Mouse (Mus musculus) neural tube, embryonic 15.5 days (tissue): Measurements from ENCODE around the gene Shcbp1l. TPM values are rescaled to one million over a fixed set of nuclear protein-coding genes. Genes with fewer than 3 reads are reported as not detected.

Experiments
- ATAC-seq: fragments of 200-750 bp; cut with Nextera tagmentation; 2 replicates; pipeline ENCODE4 v1.8.0; 2017; ENCODE audit warnings: mild to moderate bottlenecking, moderate TSS enrichment, moderate library complexity; ENCODE audit not compliant: low FRiP score
- H3K27ac ChIP-seq: fragments of 300-500 bp; sonication (generic); replicated peaks from 2 replicates; pipeline ENCODE4 v1.5.1; 2015; ENCODE audit warnings: mild to moderate bottlenecking, inconsistent platforms
- H3K27me3 ChIP-seq: fragments of 300-500 bp; sonication (generic); replicated peaks from 2 replicates; pipeline ENCODE4 v1.6.1; 2015; ENCODE audit warnings: inconsistent platforms
- H3K36me3 ChIP-seq: fragments of 300-500 bp; sonication (generic); 2 replicates; pipeline ENCODE4 v1.6.1; 2015; ENCODE audit warnings: inconsistent platforms
- H3K4me1 ChIP-seq: fragments of 300-500 bp; sonication (generic); 2 replicates; pipeline ENCODE4 v1.6.1; 2015; ENCODE audit warnings: inconsistent platforms
- H3K4me2 ChIP-seq: fragments of 300-500 bp; sonication (generic); 2 replicates; pipeline ENCODE4 v1.6.1; 2015; ENCODE audit warnings: inconsistent platforms, mild to moderate bottlenecking, moderate library complexity
- H3K4me3 ChIP-seq: fragments of 300-500 bp; sonication (generic); replicated peaks from 2 replicates; pipeline ENCODE4 v1.5.1; 2015; ENCODE audit warnings: mild to moderate bottlenecking, inconsistent platforms
- H3K9ac ChIP-seq: fragments of 300-500 bp; sonication (generic); replicated peaks from 2 replicates; pipeline ENCODE4 v1.6.1; 2015; ENCODE audit warnings: mild to moderate bottlenecking, inconsistent platforms
- H3K9me3 ChIP-seq: fragments of 300-500 bp; sonication (generic); replicated peaks from 2 replicates; pipeline ENCODE4 v1.6.1; 2016; ENCODE audit warnings: inconsistent platforms
- WGBS: fragments of 180-500 bp; shearing (Covaris S2); methylation state at CpG from one replicate; pipeline ENCODE4 v1.1.7; 2015; ENCODE audit warnings: mixed read lengths; 5-methylcytosine and 5-hydroxymethylcytosine counted together
- polyA plus RNA-seq: library from polyadenylated mRNA; unstranded; fragments of >200 nt; fragmentation: Nextera tagmentation; extraction: Ambion mirVana; gene quantifications from 2 replicates; pipeline ENCODE4 v1.2.1, GENCODE M21; 2015

The Shcbp1l gene
- polyA plus RNA-seq, 1 experiment from 2014 or later = 0.75 TPM

GRCm38 (mm10) chr1:153431701-153432100 is 6.7 kb downstream of the Shcbp1l start:
- Histone ChIP-seq H3K9me3 (no peaks in the 10 kb centered on the region), H3K36me3 (no peaks in the 10 kb centered on the region), H3K4me3 (no peak overlapping the region), H3K9ac (no peak overlapping the region), H3K4me2 (no peak overlapping the region), H3K4me1 (no peaks in the 10 kb centered on the region), H3K27ac (no peak overlapping the region), H3K27me3 (no peaks in the 10 kb centered on the region)
- 88% methylated on average over 10 of the region's 10 CpGs for WGBS
- no peak for ATAC-seq

DNA sequence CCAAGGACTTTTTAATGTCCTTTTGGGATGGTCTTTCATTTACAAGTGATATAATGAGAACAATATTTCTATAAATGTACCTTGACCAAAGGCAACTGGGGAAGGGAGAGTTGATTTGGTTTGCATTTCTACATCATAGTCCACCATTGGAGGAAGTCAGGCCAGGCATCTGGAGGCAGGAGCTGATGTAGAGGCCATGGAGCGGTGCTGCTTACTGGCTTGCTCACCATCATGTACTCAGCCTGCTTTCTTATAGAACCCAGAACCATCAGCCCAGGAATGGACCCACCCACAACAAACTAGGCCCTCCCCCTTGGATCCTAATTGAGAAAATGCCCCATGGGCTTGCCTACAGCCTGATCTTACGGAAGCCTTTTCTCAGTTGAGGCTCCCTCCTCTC is 7.4 kb downstream of the Shcbp1l start:
- no peaks in the 10 kb centered on the region for H3K4me1 ChIP-seq
- no peak overlapping the region for H3K4me2 ChIP-seq
- no peaks in the 10 kb centered on the region for H3K36me3 ChIP-seq
- H3K27me3 ChIP-seq = no peaks in the 10 kb centered on the region
- no peaks in the 10 kb centered on the region for H3K9me3 ChIP-seq
- WGBS = 96% methylated on average over 2 of the region's 2 CpGs
- no peak overlapping the region for H3K9ac ChIP-seq
- ATAC-seq = no peak
- H3K27ac ChIP-seq = no peak overlapping the region
- no peak overlapping the region for H3K4me3 ChIP-seq

- ATAC-seq = no peak
- Histone ChIP-seq H3K9ac (no peak overlapping the region), H3K27ac (no peak overlapping the region), H3K27me3 (no peaks in the 10 kb centered on the region), H3K36me3 (no peaks in the 10 kb centered on the region), H3K4me2 (no peak overlapping the region), H3K9me3 (no peaks in the 10 kb centered on the region), H3K4me1 (no peaks in the 10 kb centered on the region), H3K4me3 (no peak overlapping the region)
- WGBS = 90% methylated on average over 5 of the region's 5 CpGs
Measured at GRCm38 (mm10) chr1:153433851-153434589, 9.1 kb downstream of the Shcbp1l start.

- H3K9ac ChIP-seq = no peak overlapping the region
- 90% methylated on average over 11 of the region's 11 CpGs for WGBS
Measured at GRCm38 (mm10) chr1:153437536-153437935, 12.6 kb downstream of the Shcbp1l start.

GRCm38 (mm10) chr1:153440752-153441151 is 15.8 kb downstream of the Shcbp1l start:
- H3K4me1 ChIP-seq = no peaks in the 10 kb centered on the region
- H3K27ac ChIP-seq = no peak overlapping the region
- H3K27me3 ChIP-seq = no peaks in the 10 kb centered on the region
- WGBS = 88% methylated on average over 4 of the region's 4 CpGs
- no peak overlapping the region for H3K4me3 ChIP-seq
- H3K4me2 ChIP-seq = no peak overlapping the region
- no peak for ATAC-seq
- H3K9me3 ChIP-seq = no peaks in the 10 kb centered on the region
- H3K36me3 ChIP-seq = no peaks in the 10 kb centered on the region
- H3K9ac ChIP-seq = no peak overlapping the region

More at GRCm38 (mm10) chr1:153437536-153437935, 12.6 kb downstream of the Shcbp1l start:
- no peak overlapping the region for H3K4me3 ChIP-seq
- H3K4me2 ChIP-seq = no peak overlapping the region
- H3K9me3 ChIP-seq = no peaks in the 10 kb centered on the region
- no peaks in the 10 kb centered on the region for H3K36me3 ChIP-seq
- H3K4me1 ChIP-seq = no peaks in the 10 kb centered on the region
- no peaks in the 10 kb centered on the region for H3K27me3 ChIP-seq
- H3K27ac ChIP-seq = no peak overlapping the region
- ATAC-seq = no peak

- Histone ChIP-seq H3K4me3 (no peak overlapping the region), H3K9ac (no peak overlapping the region), H3K4me1 (no peaks in the 10 kb centered on the region), H3K36me3 (no peaks in the 10 kb centered on the region; the same call in 1 of the 2 replicates), H3K27ac (no peak overlapping the region), H3K27me3 (no peaks in the 10 kb centered on the region), H3K9me3 (no peaks in the 10 kb centered on the region), H3K4me2 (no peak overlapping the region)
- 88% methylated on average over 3 of the region's 3 CpGs for WGBS
- ATAC-seq = no peak
Measured at GRCm38 (mm10) chr1:153441656-153442055, 16.7 kb downstream of the Shcbp1l start.

DNA sequence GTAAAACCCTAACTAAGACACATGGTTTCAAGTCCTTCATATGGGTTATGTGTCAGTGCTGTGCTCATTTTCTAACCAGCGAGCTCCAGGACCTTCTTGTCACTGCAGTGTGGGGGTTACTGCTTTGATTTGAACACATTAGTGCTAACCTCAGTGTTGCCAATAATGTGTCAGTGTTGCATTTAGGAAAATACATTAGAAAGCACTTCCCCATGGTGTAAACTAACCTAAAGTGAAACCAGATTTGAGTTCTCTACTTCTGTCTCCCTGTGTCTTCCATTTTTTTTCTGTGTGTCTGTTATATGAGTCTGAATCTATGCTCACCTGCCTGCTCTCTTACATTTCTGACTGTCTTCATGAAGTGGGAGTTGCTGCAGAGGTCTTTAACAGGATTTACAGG is 18.1 kb downstream of the Shcbp1l start:
- no peak for ATAC-seq
- Histone ChIP-seq H3K4me1 (no peaks in the 10 kb centered on the region), H3K4me2 (no peak overlapping the region), H3K9me3 (no peaks in the 10 kb centered on the region), H3K4me3 (no peak overlapping the region), H3K27me3 (no peaks in the 10 kb centered on the region), H3K9ac (no peak overlapping the region), H3K36me3 (no peaks in the 10 kb centered on the region; the same call in 1 of the 2 replicates), H3K27ac (no peak overlapping the region)
- WGBS = 86% methylated on average over 1 of the region's 1 CpGs

DNA sequence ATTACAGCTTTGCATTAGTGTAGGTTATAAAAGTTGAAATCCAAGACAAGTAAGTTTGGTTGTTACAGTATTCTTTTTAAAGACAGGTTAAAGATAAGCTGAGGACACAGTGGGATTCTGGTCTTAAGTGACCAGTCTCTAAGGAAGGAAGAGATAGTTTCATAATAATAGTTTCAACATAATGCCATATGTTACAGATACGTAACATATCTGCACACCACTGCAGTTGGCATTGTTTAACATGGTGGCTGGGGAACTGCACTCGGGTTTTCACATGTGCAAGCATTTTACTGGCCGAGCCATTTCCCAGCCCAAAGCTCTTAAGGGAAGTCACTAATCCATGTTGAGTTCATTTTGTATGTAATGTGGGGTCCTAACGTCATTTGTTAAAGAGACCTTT is 18.7 kb downstream of the Shcbp1l start:
- Histone ChIP-seq H3K27me3 (no peaks in the 10 kb centered on the region), H3K36me3 (no peaks in the 10 kb centered on the region; the same call in 1 of the 2 replicates), H3K4me3 (no peak overlapping the region), H3K4me1 (no peaks in the 10 kb centered on the region), H3K9me3 (no peaks in the 10 kb centered on the region), H3K27ac (no peak overlapping the region), H3K9ac (no peak overlapping the region), H3K4me2 (no peak overlapping the region)
- 82% methylated on average over 4 of the region's 4 CpGs for WGBS
- ATAC-seq = no peak

DNA sequence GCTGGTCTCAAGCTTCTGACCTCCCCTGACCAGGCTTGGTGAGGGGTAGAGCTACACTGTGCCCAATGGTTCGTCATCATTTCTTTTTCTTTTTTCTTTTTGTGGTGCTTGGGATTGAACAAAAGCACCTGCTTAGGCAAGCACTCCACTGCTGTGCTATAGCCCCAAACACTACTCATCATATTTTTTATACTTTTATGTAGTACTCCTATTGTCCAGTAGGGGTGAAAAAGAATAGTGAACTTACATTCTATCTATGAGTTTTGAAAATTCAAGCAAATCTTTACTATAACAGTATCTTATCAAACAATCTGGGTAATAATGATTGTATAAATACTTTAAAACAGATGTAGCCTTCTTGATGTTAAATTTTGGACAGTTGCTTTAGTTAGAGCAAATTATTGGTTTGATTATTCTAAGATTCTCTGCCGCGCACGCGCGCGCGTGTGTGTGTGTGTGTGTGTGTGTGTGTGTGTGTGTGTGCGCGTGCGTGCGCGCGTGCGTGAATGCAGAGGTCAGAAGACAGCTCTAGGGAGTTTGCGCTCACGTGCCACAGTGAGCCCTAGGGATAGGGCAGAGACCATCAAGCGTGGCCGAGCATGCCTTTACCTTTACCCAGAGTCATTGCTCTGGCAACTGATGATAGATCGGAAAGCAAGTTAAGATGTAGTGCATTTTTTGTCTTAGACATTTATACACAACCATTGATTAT is 21.3 kb downstream of the Shcbp1l start:
- no peak overlapping the region for H3K9ac ChIP-seq
- H3K4me1 ChIP-seq = no peaks in the 10 kb centered on the region
- no peak overlapping the region for H3K4me2 ChIP-seq
- ATAC-seq = no peak
- 94% methylated on average over 20 of the region's 20 CpGs for WGBS
- no peaks in the 10 kb centered on the region for H3K9me3 ChIP-seq
- no peaks in the 10 kb centered on the region for H3K27me3 ChIP-seq
- no peaks in the 10 kb centered on the region; the same call in 1 of the 2 replicates for H3K36me3 ChIP-seq
- no peak overlapping the region for H3K27ac ChIP-seq
- no peak overlapping the region for H3K4me3 ChIP-seq

DNA sequence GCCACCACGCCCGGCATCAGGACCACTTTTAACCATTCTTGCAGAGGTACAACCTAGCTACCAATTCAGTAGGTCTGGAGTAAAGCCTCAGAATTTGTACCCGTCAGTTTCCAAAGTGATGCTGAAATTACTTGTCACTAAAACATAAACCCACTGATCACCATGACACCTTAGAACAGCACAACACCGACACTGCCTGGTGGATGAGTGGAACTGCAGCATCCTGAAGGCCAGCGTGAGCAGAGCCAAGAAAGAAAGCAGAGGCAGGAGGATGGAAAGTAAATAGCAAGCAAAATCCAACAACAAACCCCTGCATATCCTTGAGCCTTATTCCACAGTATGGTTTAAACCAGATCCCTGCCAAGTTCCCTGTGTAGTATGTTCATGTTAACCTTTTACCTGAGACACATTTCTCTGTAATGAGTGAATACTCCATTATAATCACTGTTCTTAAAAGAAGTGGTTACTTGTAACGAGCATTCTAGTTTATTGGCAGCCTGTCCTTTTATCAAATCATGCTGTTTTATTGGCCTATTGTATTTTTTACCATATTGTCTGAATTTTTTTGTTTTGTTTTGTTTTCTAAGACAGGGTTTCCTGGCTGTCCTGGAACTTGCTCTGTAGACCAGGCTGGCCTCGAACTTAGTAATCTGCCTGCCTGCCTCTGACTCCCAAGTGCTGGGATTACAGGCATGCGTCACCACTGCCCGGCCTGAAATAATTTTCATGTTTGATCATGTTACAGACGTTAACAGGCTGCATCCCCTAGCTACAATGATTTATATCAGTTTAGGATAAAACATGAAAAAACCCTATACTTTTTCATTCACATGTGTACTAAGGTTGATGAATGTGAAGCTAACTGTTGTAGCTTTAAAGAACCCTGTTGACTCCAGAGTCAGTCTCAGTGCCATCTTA is 26.5 kb downstream of the Shcbp1l start:
- H3K27ac ChIP-seq = no peak overlapping the region
- H3K27me3 ChIP-seq = no peaks in the 10 kb centered on the region
- ATAC-seq = no peak
- no peak overlapping the region for H3K4me3 ChIP-seq
- peaks cover 9% of the 10 kb centered on the region for H3K36me3 ChIP-seq
- H3K4me1 ChIP-seq = no peaks in the 10 kb centered on the region
- 71% methylated on average over 10 of the region's 10 CpGs for WGBS
- no peak overlapping the region for H3K9ac ChIP-seq
- no peak overlapping the region for H3K4me2 ChIP-seq
- H3K9me3 ChIP-seq = no peaks in the 10 kb centered on the region

DNA sequence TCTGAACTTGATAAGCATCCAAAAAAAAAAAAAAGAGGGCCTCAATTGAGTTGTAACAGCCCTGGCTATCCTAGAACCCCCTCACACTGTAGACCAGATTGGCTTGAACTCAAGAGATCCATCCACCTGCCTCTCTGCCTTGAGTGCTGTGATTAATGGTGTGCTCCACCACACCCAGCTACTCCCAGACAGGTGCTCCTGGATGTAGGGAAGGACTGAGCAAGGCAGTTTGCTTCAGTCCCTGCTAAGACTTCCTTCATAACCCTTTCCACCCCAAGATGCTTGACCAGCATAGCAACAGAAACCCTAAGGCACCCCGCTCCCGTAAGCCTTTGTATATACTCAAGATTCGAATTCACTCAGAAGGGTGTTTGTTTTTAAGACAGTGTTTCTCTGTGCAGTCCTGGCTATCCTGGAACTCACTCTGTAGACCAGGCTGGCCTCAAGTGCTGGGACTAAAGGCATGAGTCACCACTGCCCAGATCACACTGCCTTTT is 28.2 kb downstream of the Shcbp1l start:
- H3K27ac ChIP-seq = no peak overlapping the region
- H3K4me2 ChIP-seq = no peak overlapping the region
- 83% methylated on average over 3 of the region's 3 CpGs for WGBS
- H3K27me3 ChIP-seq = no peaks in the 10 kb centered on the region
- no peaks in the 10 kb centered on the region for H3K4me1 ChIP-seq
- H3K36me3 ChIP-seq = peaks cover 18% of the 10 kb centered on the region
- H3K4me3 ChIP-seq = no peak overlapping the region
- no peak for ATAC-seq
- H3K9me3 ChIP-seq = no peaks in the 10 kb centered on the region
- H3K9ac ChIP-seq = no peak overlapping the region
